In the genomic region with DNA sequence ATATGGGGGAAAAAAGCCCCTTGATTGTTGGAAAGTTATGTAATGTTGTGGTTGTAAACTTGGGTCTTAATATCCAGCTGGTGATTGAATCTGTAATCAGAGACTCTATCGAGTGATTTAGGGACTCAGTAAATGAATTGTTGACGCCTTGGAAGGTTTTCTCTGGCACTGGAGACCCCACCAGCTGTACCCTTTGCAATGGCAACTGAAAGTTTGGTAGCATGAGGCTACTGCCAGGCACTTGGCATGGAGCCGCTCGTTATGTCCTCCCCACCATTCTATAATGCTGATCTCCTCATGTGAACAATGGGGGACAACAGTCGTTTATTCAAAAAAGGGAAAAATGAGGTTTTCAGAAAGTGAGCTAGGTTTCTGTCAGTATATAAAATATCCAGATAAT, we compare ENCODE assay signal across 11 mouse cellular contexts.
"Had no signal": no experiment of that assay in that cellular context is flagged by ENCODE, and none has a peak within 500 bp of the region (broad histone marks: within the 10 kb centered on the region; RNA-seq: fewer than 3 reads in every experiment).

No protein-coding gene starts in this region.

- H3K4me2 ChIP-seq: liver, embryonic 13.5 days; midbrain, embryonic 11.5 days had no signal

- H3K27me3 ChIP-seq: liver, embryonic 13.5 days had no signal

- H3K9me3 ChIP-seq: liver, embryonic 13.5 days had no signal

- H3K36me3 ChIP-seq: liver, embryonic 13.5 days had no signal

- H3K4me1 ChIP-seq: liver, embryonic 13.5 days had no signal

- H3K4me3 ChIP-seq: left cerebral cortex, adult 2 months; liver, embryonic 13.5 days had no signal

- H3K9ac ChIP-seq: liver, embryonic 13.5 days had no signal

- DNase-seq: kidney, postnatal 36 days; layer of hippocampus, postnatal 36 days; liver, embryonic 13.5 days; lung, adult 2 months; lung, postnatal 14 days; lung, postnatal 4 days; midbrain, embryonic 14.5 days; thymus, adult 18-20 months; thymus, postnatal 36 days had no signal

- H3K27ac ChIP-seq: left cerebral cortex, adult 2 months; liver, embryonic 13.5 days had no signal
